Mouse (Mus musculus) CH12.LX (cell line): ENCODE results near the gene Gm20388. TPM values are rescaled to one million over a fixed set of nuclear protein-coding genes. Genes with fewer than 3 reads are reported as not detected.

ENCODE experiments used
- DNase-seq: peaks from one replicate; pipeline ENCODE4 v3.0.0-alpha.2; 2013; ENCODE audit errors: extremely low read depth
- H3K27ac ChIP-seq: 2 replicates; pipeline ENCODE4 v1.5.1; 2012; ENCODE audit warnings: low read depth, mild to moderate bottlenecking, control low read depth, moderate library complexity; ENCODE audit not compliant: insufficient read depth
- H3K27me3 ChIP-seq: replicated peaks from 2 replicates; pipeline ENCODE3; 2012; ENCODE audit warnings: inconsistent platforms
- H3K36me3 ChIP-seq, 2 experiments: replicated peaks in 1 of 2; 2 replicates each; pipeline versions ENCODE3 to v1.6.1; 2012; ENCODE audit warnings: inconsistent platforms in 1 of 2, low read length in 1 of 2, mild to moderate bottlenecking in 1 of 2, mixed read lengths in 1 of 2, moderate library complexity in 1 of 2; ENCODE audit not compliant: control insufficient read depth in 1 of 2, insufficient read depth in 1 of 2
- H3K4me1 ChIP-seq, 2 experiments: 2 replicates each; pipeline ENCODE4 v1.6.1; 2012; ENCODE audit warnings: inconsistent platforms in 1 of 2, moderate library complexity in 1 of 2; ENCODE audit not compliant: insufficient read depth in 2 of 2, control insufficient read depth in 1 of 2
- H3K4me2 ChIP-seq: 2 replicates; pipeline ENCODE4 v1.6.1; 2012; ENCODE audit warnings: low read depth, mild to moderate bottlenecking, control low read depth; ENCODE audit not compliant: poor library complexity, insufficient read depth, severe bottlenecking
- H3K4me3 ChIP-seq, 3 experiments: fragments of 150-350 bp in 1 of 3; sonication (generic) in 1 of 3; replicated peaks in 1 of 3; 2 replicates each; pipeline versions ENCODE3 to v1.5.1; 2011 to 2012; ENCODE audit warnings: low read depth in 2 of 3, low read length in 2 of 3, mild to moderate bottlenecking in 2 of 3, moderate library complexity in 2 of 3, control low read depth in 1 of 3, improper control_type of control experiment in 1 of 3, inconsistent platforms in 1 of 3, mixed read lengths in 1 of 3; ENCODE audit not compliant: poor library complexity in 1 of 3
- H3K79me2 ChIP-seq: replicated peaks from 2 replicates; pipeline ENCODE4 v1.6.1; 2012; ENCODE audit warnings: mild to moderate bottlenecking, moderate library complexity; ENCODE audit not compliant: control insufficient read depth, poor library complexity, insufficient read depth, severe bottlenecking; ENCODE audit errors: extremely low read depth
- H3K9ac ChIP-seq: 2 replicates; pipeline ENCODE4 v1.6.1; 2012; ENCODE audit warnings: low read depth, mild to moderate bottlenecking, control low read depth, moderate library complexity; ENCODE audit not compliant: insufficient read depth
- H3K9me3 ChIP-seq: replicated peaks from 2 replicates; pipeline ENCODE3; 2012; ENCODE audit warnings: low read length, inconsistent platforms, mixed read lengths
- CHD2 ChIP-seq: IDR thresholded peaks from 2 replicates; pipeline ENCODE4 v1.6.1; 2011; ENCODE audit warnings: low read length, improper control_type of control experiment
- CTCF ChIP-seq, 2 experiments: IDR thresholded peaks in 1 of 2; conservative IDR thresholded peaks in 1 of 2; 2 replicates each; pipeline ENCODE4 v1.5.1; 2011 to 2012; ENCODE audit warnings: low read depth in 2 of 2, low read length in 2 of 2, improper control_type of control experiment in 1 of 2, inconsistent platforms in 1 of 2, mild to moderate bottlenecking in 1 of 2, moderate library complexity in 1 of 2
- ELF1 ChIP-seq: IDR thresholded peaks from 2 replicates; pipeline ENCODE4 v1.6.1; 2014; ENCODE audit warnings: low read depth, mild to moderate bottlenecking, inconsistent platforms, low read length, improper control_type of control experiment
- EP300 ChIP-seq: IDR thresholded peaks from 2 replicates; pipeline ENCODE4 v1.6.1; 2011; ENCODE audit warnings: low read length, improper control_type of control experiment
- ETS1 ChIP-seq: conservative IDR thresholded peaks from 2 replicates; pipeline ENCODE4 v1.6.1; 2012; ENCODE audit warnings: low read depth, mild to moderate bottlenecking, inconsistent platforms, low read length, improper control_type of control experiment, moderate library complexity
- HCFC1 ChIP-seq: IDR thresholded peaks from 2 replicates; pipeline ENCODE4 v1.6.1; 2012; ENCODE audit warnings: low read depth, mild to moderate bottlenecking, inconsistent platforms, low read length, improper control_type of control experiment
- IRF4 ChIP-seq: IDR thresholded peaks from 2 replicates; pipeline ENCODE4 v1.6.1; 2014; ENCODE audit warnings: low read depth, mild to moderate bottlenecking, inconsistent platforms, low read length, improper control_type of control experiment
- JUN ChIP-seq: IDR thresholded peaks from 2 replicates; pipeline ENCODE4 v1.6.1; 2011; ENCODE audit warnings: low read depth, mild to moderate bottlenecking, low read length, improper control_type of control experiment, moderate library complexity; ENCODE audit not compliant: insufficient read depth
- KAT2A ChIP-seq: IDR thresholded peaks from 2 replicates; pipeline ENCODE4 v1.6.1; 2012; ENCODE audit warnings: low read length, improper control_type of control experiment, inconsistent platforms; ENCODE audit not compliant: insufficient replicate concordance
- MAFK ChIP-seq: IDR thresholded peaks from 2 replicates; pipeline ENCODE4 v1.6.1; 2011; ENCODE audit warnings: low read length, improper control_type of control experiment; ENCODE audit not compliant: insufficient replicate concordance
- MEF2A ChIP-seq: IDR thresholded peaks from 2 replicates; pipeline ENCODE4 v1.6.1; 2014; ENCODE audit warnings: low read depth, mild to moderate bottlenecking, inconsistent platforms, low read length, improper control_type of control experiment, borderline replicate concordance
- MXI1 ChIP-seq: IDR thresholded peaks from 2 replicates; pipeline ENCODE4 v1.6.1; 2011; ENCODE audit warnings: mild to moderate bottlenecking, low read depth, low read length, improper control_type of control experiment
- NELFE ChIP-seq: IDR thresholded peaks from 2 replicates; pipeline ENCODE4 v1.6.1; 2011; ENCODE audit warnings: low read depth, low read length, improper control_type of control experiment
- PAX5 ChIP-seq: IDR thresholded peaks from 2 replicates; pipeline ENCODE4 v1.6.1; 2012; ENCODE audit warnings: low read length, inconsistent platforms, mixed read lengths
- POLR2AphosphoS2 ChIP-seq: IDR thresholded peaks from 2 replicates; pipeline ENCODE4 v1.6.1; 2011; ENCODE audit warnings: low read depth, low read length, improper control_type of control experiment
- TBP ChIP-seq: conservative IDR thresholded peaks from 2 replicates; pipeline ENCODE4 v1.6.1; 2011; ENCODE audit warnings: low read depth, low read length, improper control_type of control experiment
- USF2 ChIP-seq: conservative IDR thresholded peaks from 2 replicates; pipeline ENCODE4 v1.6.1; 2011; ENCODE audit warnings: low read depth, low read length, improper control_type of control experiment
- ZNF384 ChIP-seq: IDR thresholded peaks from 2 replicates; pipeline ENCODE4 v1.6.1; 2012; ENCODE audit warnings: low read depth, low read length, improper control_type of control experiment, inconsistent platforms
- dilution Hi-C: fragments of 300-500 bp; cut with MboI; formaldehyde crosslinking; loops from 2 replicates; pipeline ENCODE4 v1.14.3; 2020; ENCODE audit warnings: low sequenced_read_pairs; ENCODE audit not compliant: extremely low pct_unique_long_range_greater_than_20kb, extremely low pct_ligation_motif_present
- in situ Hi-C: fragments of 300-500 bp; cut with MboI; formaldehyde crosslinking; loops from 3 replicates; pipeline ENCODE4 v1.14.3; 2019; ENCODE audit warnings: low sequenced_read_pairs, low pct_ligation_motif_present, low pct_unique_long_range_greater_than_20kb, mixed read lengths
- polyA plus RNA-seq: library from polyadenylated mRNA; unstranded; fragments of >175 nt; gene quantifications from 2 replicates; pipeline ENCODE4 v1.2.1, GENCODE M21; 2012; ENCODE audit warnings: low read depth; ENCODE audit not compliant: insufficient read length
- total RNA-seq, 2 experiments: library from RNA; depleted of rRNA; stranded (reverse); fragments of 300-350 nt in 1 of 2; fragments of >200 nt in 1 of 2; gene quantifications; 2 replicates each; pipeline ENCODE4 v1.2.3; 2012 to 2014

Gene Gm20388
- total and polyA plus RNA-seq, 3 experiments: 14.8 to 26.3 (median 22.2) TPM

- dilution Hi-C loops: no loop called here
- Histone ChIP-seq H3K4me1 (peaks cover 20 to 52% of the 10 kb centered on the region in 2 experiments), H3K9ac (no peak overlapping the region)
These were observed 2662.9 kb downstream of the Gm20388 start for GRCm38 (mm10) chr8:122573577-122573976.

GRCm38 (mm10) chr8:122574264-122574663, 2663.6 kb downstream of the Gm20388 start:
- Histone ChIP-seq H3K36me3 (peaks cover 44 to 78% of the 10 kb centered on the region in 2 experiments), H3K79me2 (peaks cover 23% of the 10 kb centered on the region), H3K4me2 (no peak overlapping the region), H3K4me3 (peak overlapping the region in 1 of 3 experiments; percentile 89), H3K4me1 (peaks cover 16 to 49% of the 10 kb centered on the region in 2 experiments), H3K9ac (no peak overlapping the region), H3K9me3 (no peaks in the 10 kb centered on the region), H3K27me3 (no peaks in the 10 kb centered on the region), H3K27ac (peak overlapping the region; percentile 29; the same call in 1 of the 2 replicates)
- in situ Hi-C loops (no loop called here), dilution Hi-C loops (no loop called here)
- TF ChIP-seq MAFK (no peak), IRF4 (no peak), NELFE (no peak), CTCF (conservative IDR thresholded peaks at IDR 0.05 in 1 of 2, IDR thresholded peaks at IDR 0.05 in 1 of 2; ENCODE audit: low read depth in 2 of 2, low read length in 2 of 2) (no peak), ETS1 (no peak), MEF2A (no peak), TBP (no peak), EP300 (no peak), POLR2AphosphoS2 (no peak), HCFC1 (no peak), JUN (no peak), PAX5 (no peak), MXI1 (no peak), KAT2A (no peak), USF2 (no peak)
- DNase-seq: no peak

More at GRCm38 (mm10) chr8:122573577-122573976, 2662.9 kb downstream of the Gm20388 start:
- DNase-seq: no peak
- no peak for TF ChIP-seq MAFK
- no peak for TF ChIP-seq ELF1
- peak; percentile 30; the same call in 1 of the 2 replicates for TF ChIP-seq CHD2
- TF ChIP-seq ZNF384: peak; percentile 29; the same call in 1 of the 2 replicates
- Histone ChIP-seq H3K4me2 (no peak overlapping the region), H3K4me3 (no peak overlapping the region), H3K36me3 (peaks cover 45 to 77% of the 10 kb centered on the region in 2 experiments), H3K27ac (no peak overlapping the region), H3K9me3 (no peaks in the 10 kb centered on the region), H3K79me2 (peaks cover 30% of the 10 kb centered on the region), H3K27me3 (no peaks in the 10 kb centered on the region)
- in situ Hi-C loops: no loop called here
